Mouse (Mus musculus): ENCODE data around the gene Pgap1. TPM values are rescaled to one million over a fixed set of nuclear protein-coding genes. Genes with fewer than 3 reads are reported as not detected.

The Pgap1 gene
- polyA plus RNA-seq, 1 experiment from 2014 or later: 6.7 TPM

- WGBS: 4% methylated on average over 39 of the region's 39 CpGs
- Histone ChIP-seq H3K4me2 (ENCODE audit: low read depth, low read length) (peak within 1 kb of the TSS; percentile 85), H3K4me1 (ENCODE audit: control insufficient read depth, insufficient read depth, low read length) (no peaks in the 10 kb centered on the region; the same call in 1 of the 2 replicates), H3K4me3 (ENCODE audit: low read depth, low read length) (peak within 1 kb of the TSS; percentile 72), H3K27me3 (replicated peaks; ENCODE audit: control insufficient read depth, insufficient read depth, low read length) (no peaks in the 10 kb centered on the region), H3K36me3 (ENCODE audit: control insufficient read depth, insufficient read depth, low read length) (peaks cover 12% of the 10 kb centered on the region; the same call in 1 of the 2 replicates), H3K27ac (replicated peaks; ENCODE audit: low read depth, low read length) (peak within 1 kb of the TSS; percentile 61; the same call in 1 of the 2 replicates), H3K9me3 (ENCODE audit: control insufficient read depth, low read length) (no peaks in the 10 kb centered on the region), H3K9ac (ENCODE audit: low read depth, low read length) (peak within 1 kb of the TSS; percentile 88)
- DNase-seq (ENCODE audit: low spot score) (peak; percentile 84), ATAC-seq (ENCODE audit: low read depth) (peak; percentile 100)
Observed at GRCm38 (mm10) chr1:54438340-54439079, 119.0 kb downstream of the Pgap1 start, which contains the start of gene Gtf3c3. Gene Gtf3c3 (minus strand): TSS chr1:54438971.

Other genes starting within 250 kb of the Pgap1 start
- 21.2 and 23.5 TPM in 2 replicates for gene Gtf3c3, start 118.7 kb downstream of the Pgap1 start, polyA plus RNA-seq (2014; fragmentation: Nextera tagmentation; extraction: Ambion mirVana)

Data from embryonic facial prominence, embryonic 14.5 days (tissue).